Mouse (Mus musculus): ENCODE results near the gene Ccrl2. TPM values are rescaled to one million over a fixed set of nuclear protein-coding genes. Genes with fewer than 3 reads are reported as not detected.

Gene Ccrl2
- 282 and 287 TPM in 2 replicates for total RNA-seq (2023)

DNA sequence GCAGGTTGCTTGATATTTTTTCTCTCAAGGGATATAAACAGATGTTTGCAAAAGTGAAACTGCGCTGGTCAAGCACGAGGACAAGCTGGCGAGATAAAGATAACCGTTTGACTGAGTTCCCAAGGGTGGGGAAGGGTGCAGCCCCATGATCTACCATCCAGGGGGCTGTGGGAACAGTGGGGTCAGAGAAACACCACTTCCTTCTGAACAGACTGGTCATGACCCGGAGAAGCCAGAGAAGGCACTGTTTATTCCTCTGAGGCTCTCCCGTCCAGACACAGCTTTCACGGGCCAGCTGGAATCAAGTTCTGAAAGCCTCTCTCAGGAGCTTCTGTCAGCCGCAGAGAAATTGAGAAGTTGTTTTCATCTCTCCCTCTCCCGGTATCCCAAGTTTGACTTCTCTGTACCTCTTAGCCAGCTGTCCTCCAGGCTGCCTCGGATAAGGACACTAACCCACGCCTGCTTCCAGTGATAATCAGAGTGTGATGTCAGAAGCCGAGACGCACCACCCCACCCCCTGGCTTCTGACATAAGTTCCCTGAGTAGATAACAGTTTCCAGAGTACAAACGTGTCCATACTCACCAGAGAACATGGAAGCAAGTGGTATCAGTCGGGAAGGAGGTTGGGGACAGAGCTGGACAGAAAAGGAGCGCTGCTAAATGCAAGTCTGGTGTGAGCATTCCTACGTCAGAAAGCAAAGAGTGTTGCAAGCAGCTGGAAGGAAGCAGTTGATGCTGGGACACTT is at the start of gene Ccrl2:
Gene Ccrl2, minus strand, starts transcription at position 722 of the 746 bp plus-strand sequence.

GRCm38 (mm10) chr9:111019022-111019421 is 38.3 kb downstream of the Ccrl2 start, which contains the start of gene Ltf:
Gene Ltf (plus strand): TSS chr9:111019271.

Other genes with a start within 250 kb of the Ccrl2 start
- not detected in 2 replicates for gene Prss44, start 243.5 kb downstream of the Ccrl2 start, total RNA-seq (2023)
- gene Prss43, start 230.8 kb downstream of the Ccrl2 start, total RNA-seq (2023) = not detected in 2 replicates
- gene Prss45, start 222.9 kb downstream of the Ccrl2 start, total RNA-seq (2023) = not detected in 2 replicates
- not detected in 2 replicates for gene Prss46, start 213.0 kb downstream of the Ccrl2 start, total RNA-seq (2023)
- gene Prss50, start 199.6 kb downstream of the Ccrl2 start, total RNA-seq (2023) = not detected in 2 replicates
- 0.29 and 0.38 TPM in 2 replicates for gene Als2cl, start 177.6 kb downstream of the Ccrl2 start, total RNA-seq (2023)
- not detected in 2 replicates for gene Tmie, start 177.4 kb downstream of the Ccrl2 start, total RNA-seq (2023)
- gene Fam240a, start 140.7 kb downstream of the Ccrl2 start, total RNA-seq (2023) = not detected in 2 replicates
- not detected in 2 replicates for gene Tdgf1, start 111.4 kb downstream of the Ccrl2 start, total RNA-seq (2023)
- not detected in 2 replicates for gene Lrrc2, start 106.0 kb downstream of the Ccrl2 start, total RNA-seq (2023)
- not detected in 2 replicates for gene Rtp3, start 66.9 kb downstream of the Ccrl2 start, total RNA-seq (2023)
- gene Ltf, start 38.2 kb downstream of the Ccrl2 start, total RNA-seq (2023) = 12,432 and 12,592 TPM in 2 replicates
- 98.9 and 146 TPM in 2 replicates for gene Lrrfip2, start 60.1 kb upstream of the Ccrl2 start, total RNA-seq (2023)
- 8.8 and 13.5 TPM in 2 replicates for gene Mlh1, start 214.3 kb upstream of the Ccrl2 start, total RNA-seq (2023)
- gene Epm2aip1, start 214.4 kb upstream of the Ccrl2 start, total RNA-seq (2023) = 9.9 and 11.7 TPM in 2 replicates

Measured in neutrophil, adult 65 days (primary cell).